Mouse (Mus musculus) cerebellum, postnatal 14 days (tissue): Measurements from ENCODE around the gene St6gal1.

Experiments used
- DNase-seq, 2 experiments: peaks; one replicate each; pipeline ENCODE4 v3.0.0; 2021; ENCODE audit warnings: mixed read lengths in 2 of 2

Gene St6gal1

GRCm38 (mm10) chr16:23253620-23254019 is 29.1 kb downstream of the St6gal1 start:
- no peak for DNase-seq

- DNase-seq = no peak
Observed at GRCm38 (mm10) chr16:23254062-23254461, 29.5 kb downstream of the St6gal1 start.

GRCm38 (mm10) chr16:23256638-23257037 is 32.1 kb downstream of the St6gal1 start:
- no peak for DNase-seq

GRCm38 (mm10) chr16:23258429-23258822 is 33.9 kb downstream of the St6gal1 start:
- DNase-seq = no peak

DNA sequence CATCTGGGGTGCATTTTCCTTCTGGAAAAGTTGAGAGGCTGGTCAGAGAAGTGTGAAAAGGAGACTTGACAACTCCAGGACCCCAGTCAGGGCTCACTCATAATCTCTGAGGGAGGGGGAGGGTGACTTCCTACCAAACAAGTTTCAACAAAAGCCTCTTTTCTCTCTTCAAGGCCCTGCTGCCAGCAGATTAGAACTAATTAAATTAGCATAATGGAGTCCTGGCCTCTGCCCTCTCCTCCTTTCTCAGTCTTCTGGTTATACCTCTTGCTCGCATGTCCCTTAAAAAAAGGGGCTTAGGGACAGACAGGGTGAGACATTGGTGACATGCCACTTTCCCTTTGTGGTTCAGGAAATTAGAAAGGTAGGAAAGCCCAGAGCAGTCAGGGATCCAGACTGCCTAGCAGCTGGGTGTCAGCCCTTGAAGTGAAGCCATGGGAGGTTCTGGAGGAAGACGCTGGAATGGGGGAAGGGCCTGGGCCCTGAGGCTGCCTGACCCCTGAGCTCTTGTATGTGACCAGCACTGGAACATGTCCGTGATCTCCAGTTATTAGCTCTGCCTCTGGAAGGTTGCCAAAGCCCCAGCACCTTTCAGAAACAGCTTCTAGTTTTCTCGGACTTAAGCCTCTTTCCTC is 34.4 kb downstream of the St6gal1 start:
- peak in 1 of 2 experiments; percentile 32 for DNase-seq

- no peak for DNase-seq
Observed at GRCm38 (mm10) chr16:23259580-23259979, 35.0 kb downstream of the St6gal1 start.

- no peak for DNase-seq
Observed at GRCm38 (mm10) chr16:23262131-23262768, 37.7 kb downstream of the St6gal1 start.

DNA sequence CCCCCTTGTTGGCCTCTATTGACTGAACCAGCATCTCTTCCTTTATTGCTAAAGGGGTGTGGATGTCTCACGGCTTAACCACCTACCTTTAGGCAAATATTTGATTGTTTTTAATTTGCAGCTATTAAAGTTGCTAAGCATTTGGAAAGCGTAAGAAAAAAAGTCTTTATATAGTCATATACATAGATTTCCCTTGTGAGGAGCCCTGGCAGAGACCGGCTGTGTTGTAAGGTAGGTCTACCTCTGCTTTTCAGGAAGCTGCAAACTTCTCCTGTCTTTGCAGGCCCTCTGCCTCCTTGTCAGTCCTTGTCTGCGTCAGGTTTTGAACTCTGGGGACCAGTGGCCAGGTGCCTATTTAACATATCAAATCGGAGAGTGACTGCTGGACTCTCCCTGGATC is 38.3 kb downstream of the St6gal1 start:
- DNase-seq = no peak

DNA sequence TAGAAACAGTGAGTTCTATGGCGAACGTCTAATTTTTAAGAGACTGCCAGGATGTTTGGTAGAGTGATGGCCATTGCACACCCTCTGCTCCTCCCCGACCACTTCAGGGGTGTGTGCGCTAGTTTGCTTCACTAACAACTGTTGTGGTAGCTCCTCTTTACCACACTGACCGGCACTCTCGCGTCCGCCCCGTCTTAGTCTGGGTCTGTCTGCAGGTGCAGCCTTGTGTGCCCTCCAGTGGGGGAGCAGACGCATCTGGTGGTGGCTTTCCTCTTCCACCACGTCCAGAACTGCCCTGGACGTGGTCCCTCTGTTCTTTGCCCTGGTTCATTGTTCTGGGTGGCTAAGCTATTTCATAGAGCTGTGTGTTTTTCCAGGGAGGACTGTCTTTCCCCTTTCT is 40.5 kb downstream of the St6gal1 start:
- DNase-seq = no peak

GRCm38 (mm10) chr16:23265481-23265880 is 40.9 kb downstream of the St6gal1 start:
- DNase-seq = no peak

DNA sequence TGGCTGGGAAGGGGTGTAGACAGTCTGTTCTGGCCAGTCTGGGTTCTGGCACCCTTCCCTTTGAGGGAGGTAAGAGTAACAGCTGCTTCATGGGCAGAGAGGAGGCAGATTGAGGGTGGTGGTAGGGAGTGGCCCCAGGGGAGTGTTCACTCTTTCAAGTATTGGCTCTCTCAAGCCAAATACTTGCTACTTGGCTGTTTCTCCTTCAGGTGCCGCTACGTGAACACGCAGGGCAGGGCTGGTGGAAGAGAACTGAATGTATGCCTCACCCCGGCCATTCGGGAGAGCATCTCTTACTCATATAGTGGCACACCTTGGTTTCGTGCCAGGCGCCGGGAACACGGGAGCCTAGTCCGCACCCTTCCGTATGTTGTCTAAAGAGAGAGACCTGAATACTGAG is 41.8 kb downstream of the St6gal1 start:
- peak in 1 of 2 experiments; percentile 45 for DNase-seq

DNA sequence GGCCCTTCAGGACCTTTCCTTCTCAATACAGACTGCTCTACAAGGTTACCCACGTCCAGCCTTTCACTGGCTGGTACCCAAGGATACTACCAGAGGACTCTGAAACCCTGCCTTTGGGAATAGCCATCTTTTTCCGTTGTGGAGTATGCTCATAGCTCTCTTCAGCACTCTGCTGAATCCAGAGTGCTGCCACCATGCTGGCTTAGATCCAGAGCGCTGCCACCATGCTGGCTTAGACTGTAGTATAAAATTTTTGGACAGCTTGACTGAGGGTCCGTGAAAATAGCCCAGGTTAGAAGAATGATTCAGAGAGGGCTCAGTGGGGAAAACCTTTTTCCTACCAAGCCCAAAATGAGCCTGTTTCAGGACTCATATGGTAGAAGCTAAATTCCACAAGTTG is 42.4 kb downstream of the St6gal1 start:
- DNase-seq = peak; percentile 50 to 64

GRCm38 (mm10) chr16:23268231-23268630 is 43.7 kb downstream of the St6gal1 start:
- no peak for DNase-seq

- DNase-seq = no peak
Observed at GRCm38 (mm10) chr16:23269056-23269983, 44.8 kb downstream of the St6gal1 start.

DNA sequence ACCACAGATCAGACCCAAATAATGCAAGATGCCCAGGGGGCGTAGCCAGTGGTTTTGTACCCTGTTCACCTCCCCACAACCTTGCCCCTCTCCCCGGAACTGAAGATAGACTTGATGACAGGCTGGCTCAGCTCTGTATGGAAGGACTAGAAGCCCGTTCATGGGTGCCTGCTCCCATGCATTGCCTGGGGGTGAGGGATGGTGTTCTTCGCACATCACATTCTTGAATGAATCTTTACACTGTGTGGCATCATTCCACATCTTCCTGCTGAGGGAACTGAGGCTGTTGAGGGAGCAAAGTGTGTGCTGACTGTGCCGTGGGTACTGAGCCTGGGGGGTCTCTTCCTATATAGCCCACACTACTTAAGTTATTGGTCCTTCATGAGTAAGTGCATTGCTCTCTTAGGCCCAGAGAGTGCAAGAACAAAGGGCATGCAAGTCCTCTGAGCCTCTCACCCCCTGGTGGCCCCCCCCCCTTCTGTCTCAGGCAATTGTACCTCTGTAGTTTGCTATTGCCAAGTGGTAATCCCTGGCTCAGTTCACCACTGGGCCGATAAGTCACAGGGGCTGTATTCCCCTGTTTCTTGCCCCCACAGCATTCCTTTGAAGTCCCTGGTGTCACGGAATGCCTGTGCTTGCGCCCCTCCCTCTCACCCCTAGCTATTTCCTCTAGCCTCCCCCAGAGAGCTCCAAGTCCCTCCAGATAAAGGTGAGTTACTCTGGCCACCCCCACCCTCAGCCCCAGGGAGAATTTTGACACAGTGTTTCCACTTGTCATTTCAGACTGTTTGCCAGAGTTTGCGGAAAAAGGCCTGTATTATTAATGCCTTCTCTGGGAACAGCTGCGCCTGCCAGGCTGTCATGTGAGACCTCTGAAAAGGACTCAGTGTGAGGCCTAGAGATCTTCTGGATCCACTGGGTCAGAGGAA is 45.7 kb downstream of the St6gal1 start:
- DNase-seq = no peak

DNA sequence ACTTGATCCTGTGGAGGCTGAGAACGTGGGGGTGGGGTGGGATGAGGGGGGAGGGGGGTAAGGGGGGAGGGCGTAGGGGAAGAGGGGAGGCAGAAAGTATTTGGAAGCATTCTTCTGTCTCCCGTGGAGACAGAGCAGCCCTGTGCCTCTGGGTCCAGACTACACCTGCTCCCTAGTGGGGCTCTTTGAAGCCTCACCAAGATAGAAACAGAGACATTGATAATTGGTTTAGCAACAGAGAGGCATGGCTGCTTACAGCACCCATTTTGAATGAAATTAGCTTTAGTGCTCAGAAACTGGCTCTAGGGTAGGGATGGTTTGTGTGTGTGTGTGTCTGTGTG is 46.3 kb downstream of the St6gal1 start:
- DNase-seq = no peak

GRCm38 (mm10) chr16:23271746-23272520 is 47.4 kb downstream of the St6gal1 start:
- no peak for DNase-seq

GRCm38 (mm10) chr16:23272521-23273230 is 48.1 kb downstream of the St6gal1 start:
- no peak for DNase-seq

- DNase-seq = no peak
Observed at GRCm38 (mm10) chr16:23274005-23274404, 49.5 kb downstream of the St6gal1 start.

DNA sequence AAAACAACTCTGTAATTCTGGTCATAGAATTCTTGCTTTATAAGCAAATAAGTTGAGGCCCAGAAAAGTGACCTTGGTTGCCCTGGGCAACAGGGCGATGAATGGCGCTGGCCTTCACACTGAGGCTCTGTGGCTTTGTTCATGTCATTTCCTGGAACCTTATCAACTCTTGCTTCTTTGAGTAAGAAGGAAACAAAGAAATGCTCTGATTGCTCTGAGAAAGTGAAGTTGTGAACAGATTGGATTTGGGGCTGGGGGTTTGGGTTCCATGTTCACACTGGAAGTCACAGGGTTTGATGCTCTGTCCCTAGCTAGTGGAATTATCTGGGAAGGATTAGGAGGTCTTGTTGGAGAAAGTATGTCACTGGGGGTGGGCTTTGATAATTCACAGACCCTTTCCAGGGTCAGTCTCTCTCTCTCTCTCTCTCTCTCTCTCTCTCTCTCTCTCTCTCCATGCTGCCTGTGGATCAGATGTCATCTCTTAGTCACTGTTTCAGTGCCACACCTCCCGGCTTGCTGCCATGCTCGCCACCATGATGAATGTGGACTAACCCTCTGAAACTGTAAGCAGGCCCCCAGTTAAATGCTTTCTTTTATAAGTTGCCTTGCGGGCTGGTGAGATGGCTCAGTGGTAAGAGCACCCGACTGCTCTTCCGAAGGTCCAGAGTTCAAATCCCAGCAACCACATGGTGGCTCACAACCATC is 50.2 kb downstream of the St6gal1 start:
- DNase-seq = no peak
